Mouse (Mus musculus) lung, adult 2 months (tissue): ENCODE results near the gene Cyfip2.

Source experiments
- CTCF ChIP-seq: fragments of 200-500 bp; IDR thresholded peaks from 2 replicates; pipeline ENCODE4 v1.5.1; 2011; ENCODE audit warnings: mild to moderate bottlenecking, low read length, control low read depth; ENCODE audit not compliant: insufficient read depth
- POLR2A ChIP-seq: fragments of 200-500 bp; IDR thresholded peaks from 2 replicates; pipeline ENCODE4 v1.6.1; 2011; ENCODE audit warnings: low read depth, mild to moderate bottlenecking, control low read depth, low read length, borderline replicate concordance; ENCODE audit errors: extremely low read depth

DNA sequence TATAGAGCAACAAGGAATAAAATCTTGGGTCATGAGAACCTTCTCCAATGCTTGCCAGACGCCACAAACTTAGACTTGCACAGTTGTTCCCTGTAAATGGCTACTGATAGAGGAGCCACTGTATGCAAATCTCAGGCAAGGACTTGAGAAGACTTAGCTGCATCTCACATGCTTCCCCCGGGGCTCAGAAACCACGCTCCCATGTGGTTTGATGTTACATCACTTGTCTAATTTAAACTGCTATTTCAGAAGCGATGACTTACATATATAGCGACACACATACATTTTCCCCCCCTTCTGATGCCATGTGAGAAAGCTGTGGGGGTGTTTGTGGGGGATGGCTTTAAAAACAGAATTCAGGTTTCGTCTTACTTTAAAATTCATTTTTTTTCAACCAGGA lies 1.2 kb upstream of the Cyfip2 start:
- TF ChIP-seq POLR2A: no peak
- no peak for TF ChIP-seq CTCF
